Mouse (Mus musculus) G1E (cell line): ENCODE results near the gene Bgn.

Experiments
- CTCF ChIP-seq: IDR thresholded peaks from 2 replicates; pipeline ENCODE4 v1.5.1; 2012; ENCODE audit warnings: low read depth, low read length, inconsistent platforms, mixed read lengths
- POLR2AphosphoS5 ChIP-seq: IDR thresholded peaks from 2 replicates; pipeline ENCODE4 v1.6.1; 2012; ENCODE audit warnings: low read depth, low read length, inconsistent platforms; ENCODE audit not compliant: insufficient replicate concordance
- TAL1 ChIP-seq: conservative IDR thresholded peaks from 2 replicates; pipeline ENCODE4 v1.6.1; 2012; ENCODE audit warnings: low read depth, low read length, inconsistent platforms, mixed read lengths

DNA sequence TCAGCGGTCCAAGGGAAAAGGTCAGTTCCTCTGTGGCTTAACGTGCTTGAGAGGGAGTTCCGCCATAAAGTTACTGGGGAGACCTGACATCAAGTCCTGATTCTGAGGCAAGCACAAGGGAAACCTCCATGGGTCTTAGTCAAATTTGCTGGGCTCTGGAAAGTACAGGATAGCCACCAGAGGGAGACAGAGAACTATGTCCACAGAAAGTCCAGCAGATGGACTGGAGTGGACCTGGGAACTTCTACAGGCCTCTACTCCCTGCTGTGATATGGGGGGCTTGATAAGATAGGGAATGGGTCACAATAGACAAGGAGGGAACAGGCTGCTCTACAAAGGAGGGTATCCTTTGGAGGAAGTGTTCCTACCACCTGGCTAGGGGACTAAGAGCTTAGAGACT, 59.9 kb downstream of the Bgn start:
- TF ChIP-seq CTCF (no peak), TAL1 (no peak), POLR2AphosphoS5 (no peak)
